Mouse (Mus musculus): ENCODE data around the gene Ly6g6f.

- TF ChIP-seq CTCF (IDR thresholded peaks at IDR 0.05; ENCODE audit: borderline replicate concordance, insufficient read depth, low read length) (no peak), POLR2A (IDR thresholded peaks at IDR 0.05; ENCODE audit: low read depth, low read length) (no peak)
Observed at GRCm38 (mm10) chr17:35104754-35105153, 19.3 kb upstream of the Ly6g6f start.
